Mouse (Mus musculus) testis, adult 2 months (tissue): Measurements from ENCODE around the gene Kat6b.

Experiments used
- CTCF ChIP-seq: fragments of 200-500 bp; IDR thresholded peaks from 2 replicates; pipeline ENCODE4 v1.5.1; 2012; ENCODE audit warnings: low read depth, mild to moderate bottlenecking, inconsistent platforms, low read length, moderate library complexity; ENCODE audit not compliant: control insufficient read depth, insufficient read depth, insufficient replicate concordance
- POLR2A ChIP-seq: fragments of 200-500 bp; IDR thresholded peaks from 2 replicates; pipeline ENCODE4 v1.6.1; 2012; ENCODE audit warnings: low read depth, mild to moderate bottlenecking, inconsistent platforms, low read length, moderate library complexity; ENCODE audit not compliant: control insufficient read depth

DNA sequence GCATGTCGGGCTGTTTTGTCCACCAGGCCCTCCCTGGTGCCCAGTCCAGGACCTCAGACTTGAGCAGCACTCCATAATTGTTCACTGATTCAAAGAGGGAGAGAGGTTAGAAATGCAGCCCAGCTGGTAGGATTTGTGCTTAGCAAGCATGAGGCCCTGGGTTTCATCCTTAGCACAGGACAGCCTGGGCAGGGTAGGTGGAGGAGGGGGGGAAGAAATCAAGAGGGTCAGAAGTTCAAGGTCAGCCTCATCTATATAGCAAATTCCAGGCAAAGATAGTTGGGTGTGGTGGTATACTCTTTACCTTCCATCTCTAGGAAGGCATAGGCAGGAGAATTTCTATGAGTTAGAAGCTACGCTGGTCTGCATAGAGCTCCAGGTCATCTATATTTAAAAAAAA lies 9.3 kb upstream of the Kat6b start:
- no peak for TF ChIP-seq POLR2A
- no peak for TF ChIP-seq CTCF
